Mouse (Mus musculus): Measurements from ENCODE around the gene Pnlip. TPM values are rescaled to one million over a fixed set of nuclear protein-coding genes. Genes with fewer than 3 reads are reported as not detected.

The Pnlip gene
- not detected in 2 replicates for total RNA-seq (2012; rRNA removed)
- not detected for polyA plus RNA-seq (2012; ENCODE audit: insufficient read depth in 1 of 2, insufficient read length in 2 of 2, low read depth in 1 of 2, low replicate concordance in 2 of 2, missing spikeins in 1 of 2)

GRCm38 (mm10) chr19:58652198-58652597 lies at the start of gene Pnlip:
Gene Pnlip, plus strand, starts transcription at chr19:58652498.
- H3K9me3 ChIP-seq (replicated peaks; ENCODE audit: insufficient read depth, low read length), result no peaks in the 10 kb centered on the region
- no peak within 1 kb of the TSS for H3K9ac ChIP-seq (ENCODE audit: control insufficient read depth, low read depth, low read length, poor library complexity, severe bottlenecking)
- no peaks in the 10 kb centered on the region for H3K79me2 ChIP-seq (ENCODE audit: control insufficient read depth, insufficient read depth, low read length, poor library complexity)
- H3K27ac ChIP-seq (ENCODE audit: control insufficient read depth, low read depth, low read length), result no peak within 1 kb of the TSS
- no peak for TF ChIP-seq POLR2AphosphoS2 (IDR thresholded peaks at IDR 0.05; ENCODE audit: low read length)
- TF ChIP-seq CHD2 (IDR thresholded peaks at IDR 0.05; ENCODE audit: low read length), result no peak
- no peak for TF ChIP-seq SMC3 (IDR thresholded peaks at IDR 0.05; ENCODE audit: low read depth, low read length)
- no peak for TF ChIP-seq MAFK (IDR thresholded peaks at IDR 0.05; ENCODE audit: borderline replicate concordance, low read depth, low read length)
- no peak for TF ChIP-seq GATA1 (IDR thresholded peaks at IDR 0.05; ENCODE audit: low read depth, low read length)
- TF ChIP-seq ETS1 (IDR thresholded peaks at IDR 0.05; ENCODE audit: low read depth, low read length), result no peak
- TF ChIP-seq EP300 (IDR thresholded peaks at IDR 0.05; ENCODE audit: low read depth in 1 of 2, low read length in 2 of 2), result no peak
- TF ChIP-seq MAZ (IDR thresholded peaks at IDR 0.05; ENCODE audit: low read depth, low read length), result no peak
- TF ChIP-seq HCFC1 (IDR thresholded peaks at IDR 0.05; ENCODE audit: low read depth, low read length), result no peak
- TF ChIP-seq JUND (IDR thresholded peaks at IDR 0.05; ENCODE audit: low read depth, low read length), result no peak
- no peak for TF ChIP-seq MXI1 (IDR thresholded peaks at IDR 0.05; ENCODE audit: low read depth, low read length)
- no peak for TF ChIP-seq USF2 (IDR thresholded peaks at IDR 0.05; ENCODE audit: borderline replicate concordance in 1 of 2, insufficient read depth in 1 of 2, low read depth in 1 of 2, low read length in 2 of 2)
- no peak for TF ChIP-seq ZMIZ1 (IDR thresholded peaks at IDR 0.05; ENCODE audit: low read depth, low read length)
- no peak for TF ChIP-seq UBTF (IDR thresholded peaks at IDR 0.05; ENCODE audit: borderline replicate concordance, insufficient read depth, low read depth, low read length)
- TF ChIP-seq ZNF384 (IDR thresholded peaks at IDR 0.05; ENCODE audit: low read depth, low read length), result no peak
- no peak for TF ChIP-seq KAT2A (conservative IDR thresholded peaks at IDR 0.05; ENCODE audit: low read depth, low read length)
- H3K4me1 ChIP-seq (ENCODE audit: control insufficient read depth in 1 of 2, insufficient read depth in 2 of 2, low read length in 2 of 2), result no peaks in the 10 kb centered on the region
- DNase-seq (ENCODE audit: low read depth, low spot score), result no peak
- no peaks in the 10 kb centered on the region for H3K27me3 ChIP-seq (ENCODE audit: control insufficient read depth in 1 of 2, insufficient read depth in 2 of 2, low read length in 2 of 2)
- no peak within 1 kb of the TSS for H3K4me3 ChIP-seq (ENCODE audit: control insufficient read depth in 1 of 2, insufficient read depth in 1 of 2, low read depth in 2 of 2, low read length in 2 of 2)
- H3K36me3 ChIP-seq (ENCODE audit: control insufficient read depth in 1 of 2, insufficient read depth in 2 of 2, low read length in 2 of 2), result no peaks in the 10 kb centered on the region

- DNase-seq (ENCODE audit: low read depth, low spot score), result no peak
- Histone ChIP-seq H3K9me3 (replicated peaks; ENCODE audit: insufficient read depth, low read length) (no peaks in the 10 kb centered on the region), H3K4me3 (ENCODE audit: control insufficient read depth in 1 of 2, insufficient read depth in 1 of 2, low read depth in 2 of 2, low read length in 2 of 2) (no peak overlapping the region), H3K79me2 (ENCODE audit: control insufficient read depth, insufficient read depth, low read length, poor library complexity) (no peaks in the 10 kb centered on the region), H3K9ac (ENCODE audit: control insufficient read depth, low read depth, low read length, poor library complexity, severe bottlenecking) (no peak overlapping the region), H3K4me1 (ENCODE audit: control insufficient read depth in 1 of 2, insufficient read depth in 2 of 2, low read length in 2 of 2) (no peaks in the 10 kb centered on the region), H3K27ac (ENCODE audit: control insufficient read depth, low read depth, low read length) (no peak overlapping the region), H3K27me3 (ENCODE audit: control insufficient read depth in 1 of 2, insufficient read depth in 2 of 2, low read length in 2 of 2) (no peaks in the 10 kb centered on the region; a peak in 1 of 4 replicates), H3K36me3 (ENCODE audit: control insufficient read depth in 1 of 2, insufficient read depth in 2 of 2, low read length in 2 of 2) (no peaks in the 10 kb centered on the region)
- TF ChIP-seq KAT2A (conservative IDR thresholded peaks at IDR 0.05; ENCODE audit: low read depth, low read length), result no peak
- no peak for TF ChIP-seq ZMIZ1 (IDR thresholded peaks at IDR 0.05; ENCODE audit: low read depth, low read length)
- no peak for TF ChIP-seq SIN3A (IDR thresholded peaks at IDR 0.05; ENCODE audit: low read length)
- TF ChIP-seq NRF1 (IDR thresholded peaks at IDR 0.05; ENCODE audit: insufficient read depth, low read depth, low read length, poor library complexity, severe bottlenecking), result no peak
- no peak for TF ChIP-seq ETS1 (IDR thresholded peaks at IDR 0.05; ENCODE audit: low read depth, low read length)
- TF ChIP-seq TAL1 (IDR thresholded peaks at IDR 0.05; ENCODE audit: low read length), result no peak
- no peak for TF ChIP-seq USF2 (IDR thresholded peaks at IDR 0.05; ENCODE audit: borderline replicate concordance in 1 of 2, insufficient read depth in 1 of 2, low read depth in 1 of 2, low read length in 2 of 2)
- no peak for TF ChIP-seq POLR2AphosphoS5 (IDR thresholded peaks at IDR 0.05; ENCODE audit: borderline replicate concordance, low read depth, low read length)
- no peak for TF ChIP-seq GATA1 (IDR thresholded peaks at IDR 0.05; ENCODE audit: low read depth, low read length)
- no peak for TF ChIP-seq ZKSCAN1 (IDR thresholded peaks at IDR 0.05; ENCODE audit: low read depth, low read length)
- no peak for TF ChIP-seq MYB (IDR thresholded peaks at IDR 0.05; ENCODE audit: low read depth, low read length)
- no peak for TF ChIP-seq HCFC1 (IDR thresholded peaks at IDR 0.05; ENCODE audit: low read depth, low read length)
- TF ChIP-seq JUND (IDR thresholded peaks at IDR 0.05; ENCODE audit: low read depth, low read length), result no peak
These were observed 42.6 kb upstream of the Pnlip start for GRCm38 (mm10) chr19:58609716-58610115.
